Mouse (Mus musculus) forebrain, embryonic 10.5 days (tissue): ENCODE results near the gene Gucy1b1. TPM values are rescaled to one million over a fixed set of nuclear protein-coding genes. Genes with fewer than 3 reads are reported as not detected.

Source experiments
- DNase-seq: peaks from one replicate; pipeline ENCODE4 v3.0.0-alpha.2; 2017; ENCODE audit warnings: low spot score; ENCODE audit errors: extremely low spot score
- H3K27ac ChIP-seq: fragments of 300-500 bp; sonication (generic); 2 replicates; pipeline ENCODE4 v1.5.1; 2016; ENCODE audit warnings: mild to moderate bottlenecking
- H3K27me3 ChIP-seq: fragments of 300-500 bp; sonication (generic); 2 replicates; pipeline ENCODE4 v1.6.1; 2016; ENCODE audit warnings: mild to moderate bottlenecking; ENCODE audit not compliant: poor library complexity, severe bottlenecking
- H3K36me3 ChIP-seq: fragments of 300-500 bp; sonication (generic); replicated peaks from 2 replicates; pipeline ENCODE4 v1.6.1; 2016; ENCODE audit warnings: mild to moderate bottlenecking, moderate library complexity
- H3K4me1 ChIP-seq: fragments of 300-500 bp; sonication (generic); 2 replicates; pipeline ENCODE4 v1.6.1; 2016
- H3K4me3 ChIP-seq: fragments of 300-500 bp; sonication (generic); 2 replicates; pipeline ENCODE4 v1.5.1; 2016; ENCODE audit warnings: mild to moderate bottlenecking, moderate library complexity
- H3K9me3 ChIP-seq: fragments of 300-500 bp; sonication (generic); 2 replicates; pipeline ENCODE4 v1.6.1; 2016; ENCODE audit warnings: mild to moderate bottlenecking, moderate library complexity
- WGBS: fragments of 180-500 bp; shearing (Covaris S2); methylation state at CpG from one replicate; pipeline ENCODE4 v1.1.7; 2016; 5-methylcytosine and 5-hydroxymethylcytosine counted together
- polyA plus RNA-seq: library from polyadenylated mRNA; unstranded; fragments of >200 nt; fragmentation: Nextera tagmentation; extraction: Ambion mirVana; gene quantifications from 2 replicates; pipeline ENCODE4 v1.2.1, GENCODE M21; 2016

Gucy1b1 gene
- polyA plus RNA-seq, 1 experiment from 2014 or later, result 3.6 TPM

DNA sequence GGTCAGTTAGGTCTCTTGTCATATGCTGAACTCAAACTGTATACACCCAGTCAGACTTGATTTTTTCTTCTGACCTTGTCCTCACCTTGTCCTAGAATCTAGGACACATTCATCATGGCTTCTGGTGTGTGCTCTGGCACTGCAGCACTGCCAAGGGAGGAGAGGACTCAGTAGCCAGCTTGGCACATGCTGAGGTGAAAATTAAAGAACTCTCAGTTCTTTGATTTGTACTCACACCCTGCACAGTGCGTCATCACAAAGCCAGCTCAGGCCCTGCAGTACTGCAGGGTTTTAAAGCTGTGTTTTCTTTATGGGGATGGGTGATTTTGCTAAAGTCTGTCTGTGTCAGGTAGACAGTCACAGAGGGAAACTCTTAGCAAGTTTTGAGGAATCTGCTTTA is 47.2 kb downstream of the Gucy1b1 start:
- H3K9me3 ChIP-seq, result no peaks in the 10 kb centered on the region
- no peaks in the 10 kb centered on the region for H3K4me1 ChIP-seq
- H3K27me3 ChIP-seq, result no peaks in the 10 kb centered on the region
- 80% methylated on average over 1 of the region's 1 CpGs for WGBS
- DNase-seq, result no peak
- H3K4me3 ChIP-seq, result no peak overlapping the region
- no peak overlapping the region for H3K27ac ChIP-seq
- no peaks in the 10 kb centered on the region for H3K36me3 ChIP-seq

DNA sequence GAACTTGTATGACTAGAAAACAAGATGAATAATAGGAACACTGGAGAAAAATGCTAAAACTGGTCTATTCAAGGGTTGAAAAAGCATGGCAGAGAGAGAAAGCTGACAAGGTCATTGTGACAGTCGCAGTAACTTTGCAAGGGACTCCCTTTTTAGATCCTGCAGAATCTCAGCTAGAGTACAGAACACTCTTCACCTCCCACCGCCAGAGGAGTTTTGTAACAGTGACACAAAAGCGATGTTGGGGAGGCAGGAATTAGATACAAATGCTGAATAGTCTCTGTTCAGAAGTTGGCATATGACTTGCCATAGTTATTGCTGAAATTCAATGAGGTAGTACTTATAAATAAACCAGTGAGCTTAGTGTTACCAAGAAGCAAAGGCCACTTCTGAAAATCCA is 51.4 kb downstream of the Gucy1b1 start:
- DNase-seq, result no peak
- no peaks in the 10 kb centered on the region for H3K27me3 ChIP-seq
- WGBS, result 92% methylated on average over 3 of the region's 3 CpGs
- no peaks in the 10 kb centered on the region for H3K4me1 ChIP-seq
- no peaks in the 10 kb centered on the region for H3K9me3 ChIP-seq
- H3K27ac ChIP-seq, result no peak overlapping the region
- H3K36me3 ChIP-seq, result no peaks in the 10 kb centered on the region
- H3K4me3 ChIP-seq, result no peak overlapping the region

DNA sequence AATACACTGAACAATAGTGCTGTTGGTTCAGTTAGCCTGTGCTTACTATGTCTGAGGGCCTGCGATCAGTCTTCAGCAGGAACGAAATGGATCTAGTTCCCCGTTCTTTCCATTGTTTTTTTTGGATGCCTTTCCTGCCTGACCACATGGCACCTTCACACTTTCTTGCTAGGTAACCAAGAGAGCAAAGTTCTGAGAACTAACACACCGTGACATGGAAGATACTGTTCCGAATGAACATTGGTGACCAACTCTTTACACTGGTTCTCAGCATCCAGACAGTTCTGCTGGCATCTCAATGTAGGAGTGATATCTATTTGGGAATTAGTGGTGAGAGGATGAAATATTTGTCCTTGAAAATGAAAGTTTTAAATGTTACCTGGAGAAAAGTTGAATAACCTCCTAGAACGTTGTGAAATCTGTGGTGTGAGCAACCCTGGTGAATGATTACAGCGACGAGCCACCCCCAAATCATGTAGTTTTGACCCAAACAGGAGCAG is 52.0 kb downstream of the Gucy1b1 start:
- Histone ChIP-seq H3K4me1 (no peaks in the 10 kb centered on the region), H3K36me3 (no peaks in the 10 kb centered on the region), H3K4me3 (no peak overlapping the region), H3K9me3 (no peaks in the 10 kb centered on the region), H3K27ac (no peak overlapping the region), H3K27me3 (no peaks in the 10 kb centered on the region)
- DNase-seq, result no peak
- WGBS, result 90% methylated on average over 8 of the region's 8 CpGs

DNA sequence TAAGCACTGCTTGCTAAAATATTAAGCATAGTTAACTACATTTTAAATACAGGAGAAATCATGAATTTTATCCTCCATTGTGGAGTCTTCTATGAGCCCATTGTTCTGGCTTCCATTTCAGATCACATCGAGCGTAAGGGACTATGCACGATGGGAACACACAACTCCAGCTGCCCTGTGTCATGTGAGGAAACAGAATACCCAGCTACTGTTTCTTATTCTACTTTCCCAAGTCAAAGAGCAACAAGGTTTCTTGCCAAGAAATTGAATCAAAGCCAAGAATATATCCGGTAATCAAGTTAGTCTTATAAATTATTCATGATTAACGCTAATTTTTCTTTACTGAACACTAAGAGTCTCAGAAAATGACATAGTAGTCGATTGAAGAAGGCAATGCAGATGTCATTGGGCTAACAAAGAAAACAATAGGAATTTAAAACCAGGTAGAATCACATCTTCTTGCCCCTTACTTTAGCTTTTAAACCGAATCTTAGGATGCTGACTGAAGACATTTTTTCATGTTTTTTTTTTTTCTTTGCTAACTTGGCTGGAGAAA is 60.3 kb downstream of the Gucy1b1 start:
- 85% methylated on average over 7 of the region's 7 CpGs for WGBS
- Histone ChIP-seq H3K27me3 (no peaks in the 10 kb centered on the region), H3K4me3 (no peak overlapping the region), H3K36me3 (no peaks in the 10 kb centered on the region), H3K9me3 (no peaks in the 10 kb centered on the region), H3K27ac (no peak overlapping the region), H3K4me1 (no peaks in the 10 kb centered on the region)
- no peak for DNase-seq

DNA sequence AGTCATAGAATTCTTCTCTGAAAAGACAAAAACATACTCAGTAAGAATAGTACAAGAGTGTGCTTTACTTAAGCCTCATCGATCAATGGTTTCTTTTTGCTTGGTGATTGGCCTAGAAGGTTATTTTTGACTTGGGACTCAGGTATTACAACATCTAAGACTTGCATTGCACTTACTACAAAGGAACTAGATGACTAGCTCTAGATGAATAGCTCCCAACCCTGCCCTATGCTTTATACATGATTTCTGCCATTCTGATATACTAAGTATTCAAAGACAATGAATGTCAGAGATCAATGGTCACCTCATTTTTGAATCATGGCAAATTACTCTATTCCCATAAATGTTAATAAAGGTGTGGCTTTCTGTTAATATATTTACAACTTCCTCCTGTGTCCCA is 67.5 kb downstream of the Gucy1b1 start:
- Histone ChIP-seq H3K27me3 (no peaks in the 10 kb centered on the region), H3K36me3 (no peaks in the 10 kb centered on the region), H3K9me3 (no peaks in the 10 kb centered on the region), H3K4me3 (no peak overlapping the region), H3K4me1 (no peaks in the 10 kb centered on the region), H3K27ac (no peak overlapping the region)
- WGBS, result 93% methylated on average over 1 of the region's 1 CpGs
- DNase-seq, result no peak

DNA sequence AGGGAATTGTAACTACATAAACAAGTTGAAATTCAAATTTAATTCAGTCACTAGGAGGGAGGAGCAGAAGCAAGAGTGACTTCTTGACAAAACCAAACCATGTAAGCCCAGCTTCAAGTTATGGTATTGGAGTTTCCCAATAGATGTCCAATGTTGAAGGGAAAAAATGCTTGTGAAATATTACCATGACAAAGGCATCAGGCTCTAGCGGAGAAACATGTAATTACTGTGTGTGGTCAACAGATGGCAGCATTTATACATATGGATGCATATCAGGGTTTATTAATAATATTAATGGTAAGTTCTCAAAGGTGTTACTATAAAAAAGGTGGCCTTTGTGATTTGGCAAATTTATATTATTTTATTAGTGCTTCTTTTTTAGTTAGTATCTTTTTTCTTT is 78.5 kb downstream of the Gucy1b1 start:
- Histone ChIP-seq H3K9me3 (no peaks in the 10 kb centered on the region), H3K4me3 (no peak overlapping the region), H3K27me3 (no peaks in the 10 kb centered on the region), H3K27ac (no peak overlapping the region), H3K4me1 (peaks cover 9% of the 10 kb centered on the region; the same call in 1 of the 2 replicates), H3K36me3 (no peaks in the 10 kb centered on the region)
- WGBS, result 2% methylated on average over 1 of the region's 1 CpGs
- DNase-seq, result no peak

DNA sequence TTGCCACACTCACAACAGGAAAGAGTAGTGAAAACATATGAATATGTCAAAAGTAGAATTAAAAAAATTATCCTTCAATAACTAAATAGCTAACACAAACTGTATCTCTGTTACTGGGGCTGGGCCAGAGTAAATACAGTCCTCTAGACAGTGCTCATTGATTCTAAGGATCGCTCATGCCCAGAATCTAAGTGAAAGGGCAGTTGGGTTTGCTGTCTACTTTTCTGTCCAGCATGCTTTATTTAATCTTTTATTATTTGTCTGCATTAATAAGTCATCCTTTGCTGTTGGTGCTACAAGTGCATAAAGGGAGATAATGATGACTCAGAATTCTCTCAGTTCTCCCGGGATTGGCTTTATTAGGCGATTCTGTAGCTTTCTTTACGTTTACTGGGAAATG is 79.1 kb downstream of the Gucy1b1 start:
- WGBS, result 42% methylated on average over 4 of the region's 4 CpGs

DNA sequence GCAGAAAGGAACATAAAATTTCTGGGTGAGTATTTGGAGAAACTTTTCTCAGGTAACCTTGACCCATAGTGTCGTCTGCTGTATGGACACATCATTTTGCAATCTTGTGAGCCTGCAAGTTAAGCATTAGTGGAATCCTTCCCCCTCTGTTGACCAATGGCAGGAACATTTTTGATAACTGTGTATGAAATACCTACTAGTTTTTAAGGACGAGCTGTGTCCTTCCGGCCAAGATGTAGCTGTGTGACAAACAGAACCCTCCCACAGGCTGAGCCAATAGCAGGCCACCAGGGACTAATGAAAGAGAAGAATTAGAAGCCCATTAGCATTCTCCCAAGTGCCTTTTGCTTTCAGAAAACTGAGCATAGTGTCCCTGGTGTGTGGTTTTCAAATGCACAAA is 84.0 kb downstream of the Gucy1b1 start:
- H3K9me3 ChIP-seq, result no peaks in the 10 kb centered on the region
- no peak overlapping the region for H3K4me3 ChIP-seq
- H3K4me1 ChIP-seq, result no peaks in the 10 kb centered on the region
- no peak for DNase-seq
- H3K27me3 ChIP-seq, result no peaks in the 10 kb centered on the region
- H3K36me3 ChIP-seq, result no peaks in the 10 kb centered on the region
- no peak overlapping the region for H3K27ac ChIP-seq
- WGBS, result 79% methylated on average over 3 of the region's 3 CpGs

More for the DNA sequence above, 79.1 kb downstream of the Gucy1b1 start:
- H3K4me3 ChIP-seq, result no peak overlapping the region
- DNase-seq, result no peak
- H3K27ac ChIP-seq, result no peak overlapping the region
- H3K27me3 ChIP-seq, result no peaks in the 10 kb centered on the region
- H3K36me3 ChIP-seq, result no peaks in the 10 kb centered on the region
- H3K9me3 ChIP-seq, result no peaks in the 10 kb centered on the region
- peaks cover 9% of the 10 kb centered on the region; the same call in 1 of the 2 replicates for H3K4me1 ChIP-seq

DNA sequence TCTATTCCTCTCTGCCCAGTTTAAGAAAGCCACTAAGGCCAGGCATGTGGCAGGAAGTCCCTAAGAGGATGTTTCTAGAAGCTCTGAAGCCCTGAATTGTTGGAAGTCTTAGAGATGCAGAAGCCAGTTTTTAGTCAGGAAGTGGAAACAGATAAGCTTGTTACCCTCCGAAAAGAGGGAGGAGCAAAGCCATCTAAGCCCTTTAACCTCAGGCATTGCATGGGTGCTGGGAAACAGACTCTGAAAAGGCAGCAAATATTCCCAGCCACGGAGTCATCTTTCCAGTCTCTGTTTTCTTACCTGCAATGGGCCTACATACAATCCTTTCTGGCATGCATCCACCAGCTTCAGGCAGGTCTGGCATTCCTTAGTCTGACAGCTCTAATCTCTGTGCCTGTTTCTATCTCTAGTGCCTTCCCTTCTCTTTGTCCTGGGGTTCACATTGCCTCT is 84.8 kb downstream of the Gucy1b1 start:
- Histone ChIP-seq H3K4me3 (no peak overlapping the region), H3K27me3 (no peaks in the 10 kb centered on the region), H3K27ac (no peak overlapping the region), H3K4me1 (no peaks in the 10 kb centered on the region), H3K9me3 (no peaks in the 10 kb centered on the region), H3K36me3 (no peaks in the 10 kb centered on the region)
- no peak for DNase-seq
- 41% methylated on average over 2 of the region's 2 CpGs for WGBS

DNA sequence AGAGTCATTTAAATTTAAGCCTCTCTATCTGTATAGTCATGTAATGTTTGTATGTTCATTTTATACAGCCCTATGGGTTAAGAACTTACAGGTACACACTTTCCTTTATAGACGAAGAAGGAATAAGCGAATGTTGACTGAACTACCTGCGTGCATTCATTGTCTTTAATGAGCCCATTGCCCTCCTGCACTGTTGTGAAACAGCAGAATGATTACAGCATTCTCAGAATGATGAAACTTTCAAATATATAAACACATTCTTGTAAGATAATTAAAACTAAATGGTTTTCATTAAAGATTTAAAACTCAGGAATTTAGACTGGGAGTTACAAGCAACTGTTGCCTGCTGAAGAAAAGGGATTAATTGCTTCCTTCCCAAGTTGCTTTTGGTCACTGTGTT is 86.9 kb downstream of the Gucy1b1 start:
- H3K27me3 ChIP-seq, result no peaks in the 10 kb centered on the region
- no peak for DNase-seq
- WGBS, result 97% methylated on average over 3 of the region's 3 CpGs

DNA sequence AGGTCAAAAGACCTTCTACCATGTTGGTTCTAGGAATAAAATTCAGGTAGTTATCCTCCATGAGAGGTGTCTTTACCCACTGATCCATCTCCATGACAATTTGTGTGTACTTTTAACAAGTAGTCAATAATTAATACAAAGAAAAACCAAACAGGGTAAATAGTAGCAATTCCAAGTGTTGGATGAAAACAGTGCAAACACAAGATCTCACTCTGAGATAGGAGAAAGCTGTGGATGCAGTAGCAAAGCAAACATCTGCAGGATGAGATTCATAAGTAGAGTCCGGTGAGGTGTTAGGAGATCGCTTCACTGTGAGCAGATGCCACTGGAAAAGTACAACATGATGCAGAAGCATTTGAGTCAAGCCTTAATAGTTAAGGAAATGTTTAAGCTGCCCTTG is 88.4 kb downstream of the Gucy1b1 start:
- H3K27ac ChIP-seq, result no peak overlapping the region
- DNase-seq, result no peak
- H3K27me3 ChIP-seq, result no peaks in the 10 kb centered on the region
- H3K4me1 ChIP-seq, result no peaks in the 10 kb centered on the region
- H3K36me3 ChIP-seq, result no peaks in the 10 kb centered on the region
- 96% methylated on average over 2 of the region's 2 CpGs for WGBS
- no peaks in the 10 kb centered on the region for H3K9me3 ChIP-seq
- no peak overlapping the region for H3K4me3 ChIP-seq

More for the DNA sequence above, 86.9 kb downstream of the Gucy1b1 start:
- Histone ChIP-seq H3K4me3 (no peak overlapping the region), H3K36me3 (no peaks in the 10 kb centered on the region), H3K27ac (no peak overlapping the region), H3K9me3 (no peaks in the 10 kb centered on the region), H3K4me1 (no peaks in the 10 kb centered on the region)

DNA sequence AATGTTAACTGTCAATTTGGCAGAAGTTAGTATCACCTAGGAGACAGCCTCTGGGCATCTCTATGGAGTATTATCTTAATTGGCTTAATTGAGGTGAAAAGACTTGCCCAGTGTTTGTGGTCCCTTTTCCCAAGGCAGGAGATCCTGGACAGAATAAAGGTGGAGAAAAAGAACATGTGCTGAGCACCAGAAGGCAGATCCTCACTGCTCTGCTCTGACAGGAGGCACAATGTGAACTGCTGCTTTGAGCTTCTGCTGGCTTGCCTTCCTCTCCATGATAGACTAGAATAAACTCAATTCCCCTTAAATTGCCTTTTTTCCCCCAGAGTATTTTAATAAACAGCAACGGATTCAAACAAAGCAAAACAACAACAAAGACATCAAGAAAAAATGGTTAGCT is 89.4 kb downstream of the Gucy1b1 start:
- H3K27ac ChIP-seq, result no peak overlapping the region
- no peaks in the 10 kb centered on the region for H3K9me3 ChIP-seq
- no peak overlapping the region for H3K4me3 ChIP-seq
- DNase-seq, result no peak
- no peaks in the 10 kb centered on the region for H3K27me3 ChIP-seq
- H3K36me3 ChIP-seq, result no peaks in the 10 kb centered on the region
- no peaks in the 10 kb centered on the region for H3K4me1 ChIP-seq
- WGBS, result 57% methylated on average over 1 of the region's 1 CpGs

DNA sequence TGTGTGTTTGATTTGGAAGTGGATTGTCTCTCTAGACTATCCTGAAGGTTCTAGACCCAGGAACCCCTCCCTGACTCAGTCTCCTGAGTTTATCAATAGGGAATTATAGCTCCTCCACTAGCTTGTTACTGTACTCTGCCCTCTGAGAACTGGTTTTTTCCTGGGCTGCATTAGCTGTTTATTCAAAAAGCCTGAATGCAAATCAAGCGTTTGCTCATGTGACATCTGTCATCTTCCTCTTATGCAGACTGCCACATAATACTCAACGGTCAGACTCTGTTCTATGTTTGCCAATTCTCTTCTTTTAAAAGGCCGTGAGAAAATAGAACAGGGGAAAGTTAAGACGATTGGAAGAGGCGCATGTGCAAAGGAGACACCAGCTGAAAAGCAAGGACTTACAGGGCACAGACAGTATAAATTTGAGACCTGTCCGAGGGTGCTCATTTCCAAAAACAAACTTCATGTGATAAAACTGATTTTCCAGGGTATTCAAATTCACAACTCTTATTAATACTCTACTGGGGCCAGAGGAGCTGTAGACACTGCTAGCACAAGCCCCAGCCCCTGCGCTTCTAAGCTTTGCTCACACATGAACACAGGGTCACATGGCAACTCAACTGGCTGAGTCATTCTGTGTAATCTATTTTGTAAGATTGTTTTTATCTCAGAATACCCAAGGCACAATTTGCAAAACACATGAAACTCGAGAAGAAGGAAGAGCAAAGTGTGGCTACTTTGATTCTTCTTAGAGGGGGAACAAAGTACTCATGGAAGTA is 91.2 kb downstream of the Gucy1b1 start:
- Histone ChIP-seq H3K36me3 (no peaks in the 10 kb centered on the region), H3K4me1 (no peaks in the 10 kb centered on the region), H3K4me3 (no peak overlapping the region), H3K27me3 (no peaks in the 10 kb centered on the region), H3K27ac (no peak overlapping the region), H3K9me3 (no peaks in the 10 kb centered on the region)
- WGBS, result 87% methylated on average over 8 of the region's 8 CpGs
- DNase-seq, result no peak
